Mouse (Mus musculus): ENCODE measurements around the gene Setx. TPM values are rescaled to one million over a fixed set of nuclear protein-coding genes. Genes with fewer than 3 reads are reported as not detected.

Gene Setx
- polyA plus RNA-seq, 1 experiment, result 97.8 TPM

DNA sequence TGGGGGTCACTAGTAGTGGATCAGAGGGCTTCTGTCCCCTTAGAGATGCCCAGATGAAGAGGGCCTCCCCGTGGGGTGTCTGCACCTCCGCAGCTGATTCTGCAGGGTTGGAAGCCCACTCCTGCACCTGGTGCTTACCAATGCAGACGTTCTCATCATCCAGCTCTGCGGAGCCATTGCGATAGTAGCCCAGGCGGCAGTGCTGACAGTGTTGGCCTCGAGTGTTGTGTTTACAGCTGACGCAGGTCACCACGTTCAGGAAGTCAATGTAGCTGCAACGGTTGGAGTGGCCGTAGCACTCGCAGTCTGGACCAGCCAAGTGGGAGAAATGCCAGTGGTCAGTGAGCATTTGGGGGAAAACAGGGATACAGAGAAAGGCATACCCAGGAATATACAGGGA is 72.9 kb downstream of the Setx start:
- 83% methylated on average over 12 of the region's 12 CpGs for WGBS
- Histone ChIP-seq H3K4me3 (ENCODE audit: insufficient read depth, low read depth, low read length) (no peak overlapping the region), H3K27ac (ENCODE audit: insufficient read depth, low read depth, low read length) (no peak overlapping the region)

DNA sequence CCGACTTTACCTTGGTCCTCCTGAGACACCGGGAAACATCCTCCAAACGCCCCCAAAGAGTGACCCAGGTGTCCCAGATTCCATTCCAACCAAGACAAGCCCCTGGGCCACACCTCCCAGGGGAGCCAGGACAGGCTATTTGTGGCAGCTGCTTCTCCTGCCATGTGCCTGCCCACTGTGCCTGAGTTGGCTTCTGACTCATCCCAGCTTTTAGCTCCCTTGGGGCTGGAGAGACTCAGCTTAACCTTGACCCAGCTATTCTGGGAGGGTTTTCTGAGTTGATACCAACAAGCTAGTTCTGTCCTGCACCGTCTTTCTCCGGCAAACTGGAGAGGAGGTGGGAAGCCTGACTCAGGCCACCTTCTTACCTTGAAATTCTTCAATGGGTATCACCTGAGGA is 74.5 kb downstream of the Setx start:
- TF ChIP-seq CTCF (IDR thresholded peaks at IDR 0.05; ENCODE audit: insufficient read depth, low read depth, low read length) (no peak), POLR2A (IDR thresholded peaks at IDR 0.05; ENCODE audit: insufficient read depth, low read depth, low read length) (no peak)
- Histone ChIP-seq H3K4me1 (ENCODE audit: control insufficient read depth, insufficient read depth, low read length) (peaks cover 17% of the 10 kb centered on the region), H3K4me3 (ENCODE audit: insufficient read depth, low read depth, low read length) (no peak overlapping the region), H3K27ac (ENCODE audit: insufficient read depth, low read depth, low read length) (no peak overlapping the region)
- WGBS, result 84% methylated on average over 5 of the region's 5 CpGs

More for the DNA sequence above, 72.9 kb downstream of the Setx start:
- no peak for TF ChIP-seq CTCF (IDR thresholded peaks at IDR 0.05; ENCODE audit: insufficient read depth, low read depth, low read length)
- TF ChIP-seq POLR2A (IDR thresholded peaks at IDR 0.05; ENCODE audit: insufficient read depth, low read depth, low read length), result no peak
- H3K4me1 ChIP-seq (ENCODE audit: control insufficient read depth, insufficient read depth, low read length), result peaks cover 17% of the 10 kb centered on the region

GRCm38 (mm10) chr2:29199909-29200308 is 75.9 kb downstream of the Setx start:
- Histone ChIP-seq H3K4me3 (ENCODE audit: insufficient read depth, low read depth, low read length) (no peak overlapping the region), H3K4me1 (ENCODE audit: control insufficient read depth, insufficient read depth, low read length) (peaks cover 9% of the 10 kb centered on the region), H3K27ac (ENCODE audit: insufficient read depth, low read depth, low read length) (no peak overlapping the region)
- TF ChIP-seq CTCF (IDR thresholded peaks at IDR 0.05; ENCODE audit: insufficient read depth, low read depth, low read length) (no peak), POLR2A (IDR thresholded peaks at IDR 0.05; ENCODE audit: insufficient read depth, low read depth, low read length) (no peak)
- WGBS, result 3% methylated on average over 3 of the region's 3 CpGs

- no peak overlapping the region for H3K27ac ChIP-seq (ENCODE audit: insufficient read depth, low read depth, low read length)
- H3K4me1 ChIP-seq (ENCODE audit: control insufficient read depth, insufficient read depth, low read length), result 0 out of 2 replicates have a peak, but pooled peaks cover 2% of the 10 kb centered on the region
- 54% methylated on average over 11 of the region's 11 CpGs for WGBS
- H3K4me3 ChIP-seq (ENCODE audit: insufficient read depth, low read depth, low read length), result no peak overlapping the region
- no peak for TF ChIP-seq CTCF (IDR thresholded peaks at IDR 0.05; ENCODE audit: insufficient read depth, low read depth, low read length)
- no peak for TF ChIP-seq POLR2A (IDR thresholded peaks at IDR 0.05; ENCODE audit: insufficient read depth, low read depth, low read length)
Measured at GRCm38 (mm10) chr2:29201223-29201955, 77.4 kb downstream of the Setx start.

DNA sequence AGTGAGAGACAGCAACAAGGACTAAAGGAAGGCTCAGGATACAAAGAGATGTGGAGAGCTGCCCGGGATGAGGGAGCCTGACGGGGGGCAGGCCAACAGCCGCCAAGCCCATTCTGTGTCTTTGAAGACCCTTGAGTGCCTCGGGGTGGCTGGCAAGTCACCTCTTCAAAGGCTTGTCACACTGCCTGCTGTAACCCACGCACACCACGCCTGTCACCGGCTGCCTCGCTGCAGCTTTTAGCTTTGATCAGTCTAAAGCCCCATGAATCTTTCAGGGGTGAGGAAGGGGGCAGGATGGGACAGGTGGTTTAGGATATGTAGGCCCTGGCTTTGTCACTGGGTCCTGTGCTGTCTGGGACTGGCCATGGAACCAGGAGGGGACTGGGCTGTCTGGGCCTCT is 82.2 kb downstream of the Setx start:
- TF ChIP-seq POLR2A (IDR thresholded peaks at IDR 0.05; ENCODE audit: insufficient read depth, low read depth, low read length) (no peak), CTCF (IDR thresholded peaks at IDR 0.05; ENCODE audit: insufficient read depth, low read depth, low read length) (no peak)
- H3K4me3 ChIP-seq (ENCODE audit: insufficient read depth, low read depth, low read length), result no peak overlapping the region
- no peak overlapping the region for H3K27ac ChIP-seq (ENCODE audit: insufficient read depth, low read depth, low read length)
- WGBS, result 70% methylated on average over 8 of the region's 8 CpGs
- no peaks in the 10 kb centered on the region for H3K4me1 ChIP-seq (ENCODE audit: control insufficient read depth, insufficient read depth, low read length)

DNA sequence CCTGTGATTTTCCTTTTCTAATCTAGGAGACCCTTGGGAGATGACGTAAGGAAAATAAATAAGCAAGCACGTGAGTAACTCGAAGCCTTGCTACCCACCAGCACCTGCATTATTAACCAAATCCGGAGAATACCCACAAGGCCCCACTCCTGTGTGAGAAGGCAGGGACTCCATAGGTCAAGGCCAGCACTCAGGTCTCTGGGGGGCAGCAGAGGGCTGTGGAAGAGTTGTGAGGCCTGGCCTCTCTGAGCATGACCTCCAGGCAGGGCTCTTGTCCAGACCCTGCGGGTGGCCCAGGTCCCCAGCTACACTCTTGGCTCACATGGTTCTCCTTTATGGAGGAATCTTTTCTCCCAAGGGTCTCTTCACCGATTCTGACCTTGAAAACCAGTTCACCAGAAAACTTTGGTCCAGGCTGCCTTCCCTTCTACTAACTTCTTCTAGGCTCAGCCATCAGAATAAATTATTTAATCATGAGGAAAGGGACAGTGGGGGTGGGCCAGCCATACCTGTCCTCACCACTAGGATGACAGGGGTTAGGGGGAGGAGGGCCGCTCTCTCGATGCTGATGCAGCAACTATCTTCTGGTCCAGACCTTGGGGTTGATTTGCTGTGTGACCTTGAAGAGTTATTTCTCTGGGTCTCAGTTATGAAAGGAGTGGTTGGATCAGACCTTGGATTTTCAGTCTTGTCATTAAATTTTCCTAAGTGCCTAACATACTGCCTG is 92.5 kb downstream of the Setx start:
- WGBS, result 65% methylated on average over 8 of the region's 8 CpGs
- Histone ChIP-seq H3K4me3 (ENCODE audit: insufficient read depth, low read depth, low read length) (no peak overlapping the region), H3K4me1 (ENCODE audit: control insufficient read depth, insufficient read depth, low read length) (peaks cover 8% of the 10 kb centered on the region), H3K27ac (ENCODE audit: insufficient read depth, low read depth, low read length) (no peak overlapping the region)
- peak; percentile 27; the same call in 1 of the 2 replicates for TF ChIP-seq CTCF (IDR thresholded peaks at IDR 0.05; ENCODE audit: insufficient read depth, low read depth, low read length)
- TF ChIP-seq POLR2A (IDR thresholded peaks at IDR 0.05; ENCODE audit: insufficient read depth, low read depth, low read length), result no peak

GRCm38 (mm10) chr2:29217042-29217441 is 93.1 kb downstream of the Setx start:
- H3K27ac ChIP-seq (ENCODE audit: insufficient read depth, low read depth, low read length), result no peak overlapping the region
- no peak for TF ChIP-seq CTCF (IDR thresholded peaks at IDR 0.05; ENCODE audit: insufficient read depth, low read depth, low read length)
- peaks cover 8% of the 10 kb centered on the region for H3K4me1 ChIP-seq (ENCODE audit: control insufficient read depth, insufficient read depth, low read length)
- 96% methylated on average over 5 of the region's 5 CpGs for WGBS
- H3K4me3 ChIP-seq (ENCODE audit: insufficient read depth, low read depth, low read length), result no peak overlapping the region

- peaks cover 8% of the 10 kb centered on the region for H3K4me1 ChIP-seq (ENCODE audit: control insufficient read depth, insufficient read depth, low read length)
- H3K4me3 ChIP-seq (ENCODE audit: insufficient read depth, low read depth, low read length), result no peak overlapping the region
- no peak overlapping the region for H3K27ac ChIP-seq (ENCODE audit: insufficient read depth, low read depth, low read length)
- TF ChIP-seq POLR2A (IDR thresholded peaks at IDR 0.05; ENCODE audit: insufficient read depth, low read depth, low read length), result no peak
- 41% methylated on average over 10 of the region's 10 CpGs for WGBS
Measured at GRCm38 (mm10) chr2:29217897-29218296, 93.9 kb downstream of the Setx start.

- Histone ChIP-seq H3K4me3 (ENCODE audit: insufficient read depth, low read depth, low read length) (no peak overlapping the region), H3K27ac (ENCODE audit: insufficient read depth, low read depth, low read length) (no peak overlapping the region), H3K4me1 (ENCODE audit: control insufficient read depth, insufficient read depth, low read length) (peaks cover 8% of the 10 kb centered on the region)
- no peak for TF ChIP-seq CTCF (IDR thresholded peaks at IDR 0.05; ENCODE audit: insufficient read depth, low read depth, low read length)
- no peak for TF ChIP-seq POLR2A (IDR thresholded peaks at IDR 0.05; ENCODE audit: insufficient read depth, low read depth, low read length)
- 95% methylated on average over 5 of the region's 5 CpGs for WGBS
Measured at GRCm38 (mm10) chr2:29218831-29219230, 94.8 kb downstream of the Setx start.
